ENCODE assay signal across 8 mouse cellular contexts in the genomic region with DNA sequence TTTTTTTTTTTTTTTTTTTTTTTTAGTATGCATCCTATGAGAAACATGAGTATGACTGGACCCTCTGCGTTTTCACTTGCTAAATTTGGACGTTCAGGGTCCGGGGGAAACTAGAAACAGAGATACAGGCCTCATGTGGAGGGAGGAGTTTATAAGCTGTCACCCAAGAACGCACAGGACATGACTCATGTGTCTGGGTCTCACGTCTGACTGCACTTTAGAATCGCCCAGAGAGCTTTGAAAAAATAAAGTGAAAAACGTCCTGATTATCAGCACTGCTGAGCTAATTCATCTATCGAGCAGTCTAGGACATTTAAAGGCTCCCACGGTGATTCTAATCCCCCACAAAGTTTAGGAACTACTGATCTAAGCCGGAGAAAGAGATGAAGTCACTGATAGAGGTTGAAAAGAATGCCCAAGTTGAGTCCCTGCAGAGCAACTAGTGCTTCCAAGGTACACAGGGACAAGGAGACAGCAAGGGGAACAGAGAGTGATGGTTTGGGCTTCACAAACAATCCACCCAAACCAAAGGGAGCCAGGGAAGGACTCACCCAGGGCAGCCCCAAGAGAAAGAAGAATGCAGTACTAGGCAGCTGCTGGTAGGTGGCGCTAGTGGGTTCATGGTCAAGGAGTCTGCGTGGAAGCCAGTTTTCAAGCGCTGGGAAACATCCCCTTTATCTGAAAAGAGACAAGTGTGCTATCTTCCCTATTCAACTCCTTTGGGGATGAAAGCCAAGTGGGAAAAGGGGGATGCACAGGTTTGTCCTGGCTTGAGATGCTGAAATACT.
DNase-seq lines count a peak whose midpoint lies in the region; ATAC-seq and TF ChIP-seq lines count a peak whose summit lies in the region.

No protein-coding gene starts in this region.

- TF ChIP-seq EP300 in heart, postnatal 0 days (IDR thresholded peaks at IDR 0.05; ENCODE audit: low read depth) = no peak

- no peak for ATAC-seq in liver, embryonic 12.5 days
- peak; percentile 68 for ATAC-seq in heart, postnatal 0 days (ENCODE audit: insufficient read depth, low read depth)
- peak; percentile 90 for ATAC-seq in megakaryocyte progenitor cell, adult 5-6 weeks (replicated peaks; ENCODE audit: poor library complexity)

- H3K4me2 ChIP-seq in liver, embryonic 12.5 days = no peak overlapping the region
- H3K4me2 ChIP-seq in heart, postnatal 0 days (ENCODE audit: low read depth, low read length) = no peak overlapping the region

- DNase-seq in liver = peak; percentile 66
- peak; percentile 75 for DNase-seq in adrenal gland, postnatal 25 days
- DNase-seq in embryo, embryonic 9.5 days (ENCODE audit: extremely low spot score) = peak; percentile 80
- DNase-seq in heart, postnatal 0 days (ENCODE audit: low spot score) = peak; percentile 50
- peak; percentile 40 to 49 for DNase-seq in layer of hippocampus, postnatal 14 days (ENCODE audit: low spot score in 2 of 2)
- DNase-seq in urinary bladder, postnatal 14 days (ENCODE audit: low spot score) = peak; percentile 69

- no peaks in the 10 kb centered on the region for H3K36me3 ChIP-seq in liver, embryonic 12.5 days
- no peaks in the 10 kb centered on the region for H3K36me3 ChIP-seq in heart, postnatal 0 days (replicated peaks; ENCODE audit: control insufficient read depth, insufficient read depth, low read length)

- no peak overlapping the region for H3K27ac ChIP-seq in liver, embryonic 12.5 days
- H3K27ac ChIP-seq in heart, postnatal 0 days (ENCODE audit: low read depth) = peak overlapping the region; percentile 70

- H3K4me1 ChIP-seq in liver, embryonic 12.5 days = no peaks in the 10 kb centered on the region
- H3K4me1 ChIP-seq in heart, postnatal 0 days (ENCODE audit: control insufficient read depth, insufficient read depth) = no peaks in the 10 kb centered on the region

- peak; percentile 82 for TF ChIP-seq CTCF in heart, postnatal 0 days (IDR thresholded peaks at IDR 0.05; ENCODE audit: low read depth)

- no peak overlapping the region for H3K9ac ChIP-seq in liver, embryonic 12.5 days
- no peak overlapping the region for H3K9ac ChIP-seq in heart, postnatal 0 days (replicated peaks; ENCODE audit: low read depth, low read length)

- no peak overlapping the region for H3K4me3 ChIP-seq in liver, embryonic 12.5 days
- no peak overlapping the region for H3K4me3 ChIP-seq in heart, postnatal 0 days (ENCODE audit: low read depth, low read length)

- H3K9me3 ChIP-seq in liver, embryonic 12.5 days (replicated peaks) = no peaks in the 10 kb centered on the region
- H3K9me3 ChIP-seq in heart, postnatal 0 days (replicated peaks; ENCODE audit: control insufficient read depth, low read length) = no peaks in the 10 kb centered on the region

- WGBS in liver, embryonic 12.5 days (ENCODE audit: insufficient replicate concordance) = 21% methylated on average over 13 of the region's 13 CpGs
- WGBS in heart, postnatal 0 days = 13% methylated on average over 13 of the region's 13 CpGs

- no peaks in the 10 kb centered on the region for H3K27me3 ChIP-seq in liver, embryonic 12.5 days (replicated peaks)
- no peaks in the 10 kb centered on the region for H3K27me3 ChIP-seq in heart, postnatal 0 days (ENCODE audit: control insufficient read depth, insufficient read depth, low read length)
